Mouse (Mus musculus): ENCODE measurements at regions not wholly inside any gene's neighbourhood (a gene's known extent, or its start where the extent isn't known, plus 50 kb on each side); places are given as distances from the start of the nearest gene placed in this dataset.

DNA sequence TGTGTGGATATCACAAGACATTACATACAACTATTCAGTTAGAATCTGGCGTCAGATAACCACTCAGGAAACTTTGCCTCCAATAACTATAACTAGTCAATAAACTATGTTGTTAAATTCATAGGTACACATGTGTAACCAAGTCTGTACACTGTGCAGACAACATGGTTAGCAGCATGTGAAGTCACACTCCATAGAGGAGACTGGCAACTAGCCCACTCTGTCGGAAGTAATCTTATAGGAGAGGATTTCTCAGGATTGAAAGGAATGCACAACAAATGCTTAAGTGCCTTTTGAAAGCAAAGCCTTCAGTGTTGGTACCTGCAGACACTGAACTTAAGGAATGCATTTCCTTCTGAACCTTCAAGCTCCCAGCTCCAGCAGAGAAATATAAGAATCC lies 693.0 kb upstream of the Ptbp2 start:
- DNase-seq: no peak
- Histone ChIP-seq H3K4me1 (ENCODE audit: control insufficient read depth, insufficient read depth, low read length) (no peaks in the 10 kb centered on the region), H3K27ac (ENCODE audit: insufficient read depth, low read length) (no peak overlapping the region), H3K27me3 (ENCODE audit: control insufficient read depth, insufficient read depth, low read length) (no peaks in the 10 kb centered on the region), H3K4me3 (replicated peaks; ENCODE audit: insufficient read depth, low read depth, low read length) (no peak overlapping the region)
- TF ChIP-seq POLR2A (IDR thresholded peaks at IDR 0.05; ENCODE audit: borderline replicate concordance, insufficient read depth, low read length) (no peak), CTCF (IDR thresholded peaks at IDR 0.05; ENCODE audit: borderline replicate concordance, insufficient read depth, low read depth, low read length) (no peak)
- 64% methylated on average over 2 of the region's 2 CpGs for WGBS

- Histone ChIP-seq H3K4me1 (ENCODE audit: control insufficient read depth, insufficient read depth, low read length) (no peaks in the 10 kb centered on the region), H3K4me3 (replicated peaks; ENCODE audit: insufficient read depth, low read depth, low read length) (no peak overlapping the region), H3K27ac (ENCODE audit: insufficient read depth, low read length) (no peak overlapping the region), H3K27me3 (ENCODE audit: control insufficient read depth, insufficient read depth, low read length) (no peaks in the 10 kb centered on the region)
- peak; percentile 15; the same call in 1 of the 2 replicates for TF ChIP-seq CTCF (IDR thresholded peaks at IDR 0.05; ENCODE audit: borderline replicate concordance, insufficient read depth, low read depth, low read length)
- TF ChIP-seq POLR2A (IDR thresholded peaks at IDR 0.05; ENCODE audit: borderline replicate concordance, insufficient read depth, low read length): no peak
- WGBS: 35% methylated on average over 2 of the region's 2 CpGs
- DNase-seq: peak; percentile 24 to 77
These were observed 689.4 kb upstream of the Ptbp2 start for GRCm38 (mm10) chr3:120473645-120474038.

- no peaks in the 10 kb centered on the region for H3K4me1 ChIP-seq (ENCODE audit: control insufficient read depth, insufficient read depth, low read length)
- TF ChIP-seq POLR2A (IDR thresholded peaks at IDR 0.05; ENCODE audit: borderline replicate concordance, insufficient read depth, low read length) (no peak), CTCF (IDR thresholded peaks at IDR 0.05; ENCODE audit: borderline replicate concordance, insufficient read depth, low read depth, low read length) (no peak)
- no peak overlapping the region for H3K4me3 ChIP-seq (replicated peaks; ENCODE audit: insufficient read depth, low read depth, low read length)
- H3K27ac ChIP-seq (ENCODE audit: insufficient read depth, low read length): no peak overlapping the region
- DNase-seq: peak; percentile 6 to 7
- no peaks in the 10 kb centered on the region for H3K27me3 ChIP-seq (ENCODE audit: control insufficient read depth, insufficient read depth, low read length)
- 66% methylated on average over 13 of the region's 13 CpGs for WGBS
These were observed 688.7 kb upstream of the Ptbp2 start for GRCm38 (mm10) chr3:120472687-120473644.

GRCm38 (mm10) chr3:120471878-120472444 lies 687.7 kb upstream of the Ptbp2 start:
- Histone ChIP-seq H3K27ac (ENCODE audit: insufficient read depth, low read length) (no peak overlapping the region), H3K27me3 (ENCODE audit: control insufficient read depth, insufficient read depth, low read length) (no peaks in the 10 kb centered on the region), H3K4me1 (ENCODE audit: control insufficient read depth, insufficient read depth, low read length) (no peaks in the 10 kb centered on the region), H3K4me3 (replicated peaks; ENCODE audit: insufficient read depth, low read depth, low read length) (no peak overlapping the region)
- no peak for TF ChIP-seq CTCF (IDR thresholded peaks at IDR 0.05; ENCODE audit: borderline replicate concordance, insufficient read depth, low read depth, low read length)
- TF ChIP-seq POLR2A (IDR thresholded peaks at IDR 0.05; ENCODE audit: borderline replicate concordance, insufficient read depth, low read length): no peak
- 90% methylated on average over 2 of the region's 2 CpGs for WGBS
- no peak for DNase-seq

GRCm38 (mm10) chr3:120468887-120469286 lies 684.6 kb upstream of the Ptbp2 start:
- DNase-seq: no peak
- Histone ChIP-seq H3K27me3 (ENCODE audit: control insufficient read depth, insufficient read depth, low read length) (no peaks in the 10 kb centered on the region), H3K4me1 (ENCODE audit: control insufficient read depth, insufficient read depth, low read length) (no peaks in the 10 kb centered on the region), H3K27ac (ENCODE audit: insufficient read depth, low read length) (no peak overlapping the region), H3K4me3 (replicated peaks; ENCODE audit: insufficient read depth, low read depth, low read length) (no peak overlapping the region)
- WGBS: 54% methylated on average over 2 of the region's 2 CpGs
- TF ChIP-seq POLR2A (IDR thresholded peaks at IDR 0.05; ENCODE audit: borderline replicate concordance, insufficient read depth, low read length): no peak
- TF ChIP-seq CTCF (IDR thresholded peaks at IDR 0.05; ENCODE audit: borderline replicate concordance, insufficient read depth, low read depth, low read length): no peak

GRCm38 (mm10) chr3:120460717-120461116 lies 676.5 kb upstream of the Ptbp2 start:
- H3K27me3 ChIP-seq (ENCODE audit: control insufficient read depth, insufficient read depth, low read length): no peaks in the 10 kb centered on the region
- no peak overlapping the region for H3K27ac ChIP-seq (ENCODE audit: insufficient read depth, low read length)
- TF ChIP-seq CTCF (IDR thresholded peaks at IDR 0.05; ENCODE audit: borderline replicate concordance, insufficient read depth, low read depth, low read length) (no peak), POLR2A (IDR thresholded peaks at IDR 0.05; ENCODE audit: borderline replicate concordance, insufficient read depth, low read length) (no peak)
- H3K4me3 ChIP-seq (replicated peaks; ENCODE audit: insufficient read depth, low read depth, low read length): no peak overlapping the region
- H3K4me1 ChIP-seq (ENCODE audit: control insufficient read depth, insufficient read depth, low read length): no peaks in the 10 kb centered on the region
- DNase-seq: no peak

GRCm38 (mm10) chr3:120457912-120458311 lies 673.6 kb upstream of the Ptbp2 start:
- DNase-seq: no peak
- 95% methylated on average over 7 of the region's 7 CpGs for WGBS
- no peaks in the 10 kb centered on the region for H3K27me3 ChIP-seq (ENCODE audit: control insufficient read depth, insufficient read depth, low read length)
- H3K4me3 ChIP-seq (replicated peaks; ENCODE audit: insufficient read depth, low read depth, low read length): no peak overlapping the region
- H3K4me1 ChIP-seq (ENCODE audit: control insufficient read depth, insufficient read depth, low read length): no peaks in the 10 kb centered on the region
- TF ChIP-seq POLR2A (IDR thresholded peaks at IDR 0.05; ENCODE audit: borderline replicate concordance, insufficient read depth, low read length) (no peak), CTCF (IDR thresholded peaks at IDR 0.05; ENCODE audit: borderline replicate concordance, insufficient read depth, low read depth, low read length) (no peak)
- H3K27ac ChIP-seq (ENCODE audit: insufficient read depth, low read length): no peak overlapping the region

DNA sequence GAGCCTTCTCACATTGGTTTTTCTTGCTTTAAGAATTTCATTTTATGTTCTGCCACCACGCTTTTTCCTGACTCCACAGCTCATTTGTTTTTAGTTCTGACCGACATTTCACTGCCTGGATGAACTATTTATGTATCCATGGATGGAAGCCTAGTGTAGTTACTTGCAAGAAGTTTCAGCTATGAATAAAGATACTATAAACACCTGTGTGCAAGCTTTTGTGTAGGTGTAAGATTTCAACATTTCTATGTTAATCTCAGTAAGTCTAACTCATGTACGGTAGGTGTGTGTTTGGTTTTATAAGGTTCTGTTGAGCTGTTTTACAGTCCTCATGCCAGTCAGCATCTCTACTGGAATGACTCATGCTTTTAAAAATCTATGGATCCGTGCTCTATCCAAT lies 656.9 kb upstream of the Ptbp2 start:
- no peak overlapping the region for H3K27ac ChIP-seq (ENCODE audit: insufficient read depth, low read length)
- WGBS: 87% methylated on average over 4 of the region's 4 CpGs
- DNase-seq: no peak
- TF ChIP-seq POLR2A (IDR thresholded peaks at IDR 0.05; ENCODE audit: borderline replicate concordance, insufficient read depth, low read length): no peak
- TF ChIP-seq CTCF (IDR thresholded peaks at IDR 0.05; ENCODE audit: borderline replicate concordance, insufficient read depth, low read depth, low read length): no peak
- H3K4me1 ChIP-seq (ENCODE audit: control insufficient read depth, insufficient read depth, low read length): no peaks in the 10 kb centered on the region
- no peaks in the 10 kb centered on the region for H3K27me3 ChIP-seq (ENCODE audit: control insufficient read depth, insufficient read depth, low read length)
- no peak overlapping the region for H3K4me3 ChIP-seq (replicated peaks; ENCODE audit: insufficient read depth, low read depth, low read length)
